Mouse (Mus musculus): ENCODE data around the gene Ntsr1.

The Ntsr1 gene

GRCm38 (mm10) chr2:180563296-180563695, 63.5 kb downstream of the Ntsr1 start:
- no peak for DNase-seq

- DNase-seq = no peak
These were observed 64.1 kb downstream of the Ntsr1 start for GRCm38 (mm10) chr2:180563841-180564240.

GRCm38 (mm10) chr2:180566240-180566913, 66.6 kb downstream of the Ntsr1 start:
- DNase-seq = peak; percentile 61

- peak; percentile 70 for DNase-seq
These were observed 69.4 kb downstream of the Ntsr1 start for GRCm38 (mm10) chr2:180569028-180569643.

- peak; percentile 34 for DNase-seq
These were observed 76.7 kb downstream of the Ntsr1 start for GRCm38 (mm10) chr2:180576482-180576881.

GRCm38 (mm10) chr2:180578686-180579085, 78.9 kb downstream of the Ntsr1 start:
- DNase-seq = peak; percentile 74

GRCm38 (mm10) chr2:180581002-180581401, 81.2 kb downstream of the Ntsr1 start, which contains the start of gene Mrgbp:
Mrgbp (plus strand) TSS chr2:180581304.
- DNase-seq = no peak

GRCm38 (mm10) chr2:180582481-180583153, 82.8 kb downstream of the Ntsr1 start:
- DNase-seq = peak; percentile 98

GRCm38 (mm10) chr2:180583154-180583507, 83.4 kb downstream of the Ntsr1 start:
- peak; percentile 23 for DNase-seq

- no peak for DNase-seq
These were observed 89.0 kb downstream of the Ntsr1 start for GRCm38 (mm10) chr2:180588736-180589122.

GRCm38 (mm10) chr2:180589123-180589831, 89.5 kb downstream of the Ntsr1 start, which contains the start of gene Ogfr:
Ogfr (plus strand) TSS chr2:180589245.
- peak; percentile 82 for DNase-seq
